Mouse (Mus musculus) gastrocnemius, postnatal 10 days (tissue): Measurements from ENCODE around the gene Atg7. TPM values are rescaled to one million over a fixed set of nuclear protein-coding genes. Genes with fewer than 3 reads are reported as not detected.
A peak's percentile ranks its signal among the peaks of the same experiment; 100 is the strongest.

Experiments
- DNase-seq: peaks from one replicate; pipeline ENCODE4 v3.0.0; 2021; ENCODE audit warnings: mixed read lengths
- total RNA-seq, 2 experiments: library from RNA; stranded (reverse); gene quantifications; 2 replicates each; pipeline ENCODE4 v1.2.3; 2021

Gene Atg7
- total RNA-seq, 2 experiments from 2014 or later, result 9.1 to 10.9 TPM

DNA sequence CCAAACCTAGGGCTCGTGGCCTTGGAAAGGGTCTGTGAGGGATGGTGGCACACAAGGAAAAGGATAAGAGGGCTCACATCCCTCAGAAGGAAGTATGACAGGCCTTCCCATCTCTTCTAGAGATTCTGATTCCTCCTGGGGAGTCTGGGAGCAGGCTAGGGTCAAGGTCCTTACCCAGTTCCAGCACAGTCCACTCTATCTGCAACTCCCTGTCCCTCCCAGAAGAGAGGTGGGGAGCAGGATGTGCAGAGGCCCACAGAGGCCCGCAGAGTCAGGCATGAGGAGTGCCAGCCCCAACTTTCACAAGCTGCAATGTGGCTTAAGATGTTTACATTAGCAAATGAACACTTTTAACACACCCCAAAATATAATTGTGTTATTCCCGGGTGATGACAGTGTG lies 212.7 kb downstream of the Atg7 start:
- no peak for DNase-seq

DNA sequence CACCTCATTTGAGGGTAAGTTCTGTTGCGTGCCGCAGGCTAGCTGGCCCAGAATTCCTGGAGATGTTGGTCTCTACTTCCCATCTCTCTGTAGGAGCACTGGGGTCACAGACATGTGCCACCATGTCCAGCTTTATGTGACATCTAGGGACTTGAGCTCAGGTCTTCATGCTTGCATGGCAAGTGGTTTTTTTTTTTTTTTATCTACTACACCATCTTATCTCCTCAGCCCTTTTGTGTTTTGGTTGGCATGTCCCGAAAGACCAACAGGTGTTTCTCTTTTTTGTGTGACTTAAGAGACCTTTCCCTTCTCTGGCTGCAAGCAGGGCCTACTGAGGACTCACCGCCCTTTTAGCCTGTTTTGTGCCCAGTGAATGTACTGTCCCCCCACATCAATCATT lies 213.6 kb downstream of the Atg7 start:
- DNase-seq, result no peak

DNA sequence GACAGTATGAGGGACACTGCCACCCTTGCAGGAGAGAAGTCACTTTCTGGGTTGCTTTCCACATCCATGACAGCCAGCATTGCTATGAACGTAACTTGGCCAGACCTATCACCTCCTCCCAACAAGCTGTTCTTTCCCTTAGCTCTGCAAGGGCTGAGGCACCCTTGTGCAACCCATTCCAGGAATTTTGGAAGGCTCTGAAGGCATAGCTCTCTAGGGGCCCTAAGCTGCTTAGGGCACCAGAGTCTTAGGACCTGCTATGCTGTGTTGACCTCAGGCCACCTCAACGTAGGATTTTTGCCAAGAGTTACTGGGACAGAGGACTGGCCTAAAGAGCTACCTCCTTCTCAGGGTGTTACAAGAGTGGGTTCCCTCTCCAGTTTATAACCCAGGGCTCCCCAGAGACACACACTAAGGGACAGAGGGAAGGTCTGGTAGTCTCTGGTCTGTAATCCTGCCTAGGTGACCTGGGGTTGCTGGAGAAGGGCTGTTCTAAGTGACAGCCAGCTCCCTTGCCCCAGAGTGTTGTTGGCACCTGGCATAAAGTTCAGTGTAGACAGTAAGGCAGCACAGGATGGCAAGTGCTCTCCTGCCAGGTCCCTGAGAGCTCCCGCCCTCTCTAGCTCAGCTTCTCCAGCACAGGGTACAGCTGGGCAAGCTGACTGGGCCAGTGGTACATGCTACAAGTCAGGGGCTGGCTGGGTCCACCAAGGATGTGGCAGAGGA lies 215.3 kb downstream of the Atg7 start:
- DNase-seq, result no peak

DNA sequence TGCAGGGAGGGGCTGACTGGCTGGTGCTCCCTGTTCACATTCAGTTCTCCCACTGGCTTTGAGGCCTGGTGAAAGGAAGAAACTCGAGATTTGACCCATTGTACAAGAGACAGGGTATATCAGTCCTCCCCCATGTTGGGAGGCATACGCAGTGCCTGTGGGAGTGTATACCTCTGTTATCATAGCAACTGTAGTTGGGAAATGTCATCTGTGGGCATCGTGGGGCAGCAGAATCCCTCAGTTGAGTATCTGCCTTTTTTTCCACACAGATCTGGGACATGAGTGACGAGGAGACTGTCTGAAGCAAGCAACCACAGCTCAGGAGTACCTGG lies 215.8 kb downstream of the Atg7 start:
- DNase-seq, result no peak

DNA sequence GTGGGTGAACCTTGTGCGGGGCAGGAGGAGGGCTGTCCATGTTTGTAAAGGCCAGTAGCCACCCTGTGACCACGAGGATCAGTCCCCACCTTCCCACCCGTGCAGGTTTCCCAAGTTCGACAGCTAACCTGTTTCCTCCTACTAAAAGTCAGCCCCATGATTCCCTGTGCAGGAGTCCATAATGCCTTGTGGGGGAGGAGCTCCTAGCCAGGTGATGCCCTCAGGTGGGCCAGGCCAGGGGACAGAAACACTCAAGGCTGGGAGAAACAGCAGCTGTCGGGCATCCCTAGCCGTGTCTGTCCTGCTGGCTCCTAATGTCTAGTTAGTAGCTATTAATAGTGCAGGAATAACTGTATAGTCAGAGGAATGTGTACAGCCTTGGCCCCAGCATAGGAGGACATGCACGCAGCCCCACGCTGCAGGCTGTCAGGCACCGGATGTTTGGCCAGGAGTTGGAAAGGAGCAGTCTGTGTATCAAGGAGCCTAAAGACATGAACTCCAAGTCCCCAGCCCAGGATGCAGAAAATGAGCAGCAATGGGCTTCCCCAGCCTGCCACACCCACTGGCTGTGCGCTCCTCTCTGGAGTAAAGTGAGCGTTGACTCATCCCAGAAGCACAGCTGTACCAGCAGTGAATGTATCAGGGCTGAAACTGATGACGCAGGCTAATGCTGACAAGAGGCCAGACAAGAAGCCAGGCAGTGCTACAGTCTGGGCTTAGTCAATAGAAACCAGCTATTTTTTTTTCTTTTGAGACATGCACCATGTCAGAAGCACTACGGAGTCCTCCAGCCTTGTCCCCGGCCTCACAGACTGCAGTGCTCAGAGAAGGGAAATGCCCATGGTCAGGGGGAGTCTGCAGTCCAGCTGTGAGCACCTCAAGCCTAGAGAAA lies 218.0 kb downstream of the Atg7 start:
- peak; percentile 45 for DNase-seq

DNA sequence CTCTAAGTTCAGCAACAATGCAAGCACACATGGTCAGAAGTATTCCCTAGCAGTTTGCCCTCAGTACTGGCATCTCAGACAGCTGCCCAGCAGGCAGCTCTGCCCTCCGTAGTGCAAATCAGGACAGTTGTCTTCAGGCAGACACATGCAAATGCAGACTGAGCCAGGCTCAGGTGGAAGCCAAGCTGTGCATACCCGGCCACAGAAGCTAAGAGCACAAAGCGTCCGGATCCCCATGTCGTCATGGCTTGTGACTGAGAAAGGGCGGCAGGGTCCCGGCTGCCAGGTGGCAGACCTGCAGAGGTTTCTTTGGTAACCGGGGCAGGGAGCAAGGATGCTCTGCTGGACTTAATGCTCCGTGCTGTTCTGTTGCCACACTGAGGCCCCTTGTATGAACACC lies 218.7 kb downstream of the Atg7 start:
- no peak for DNase-seq

DNA sequence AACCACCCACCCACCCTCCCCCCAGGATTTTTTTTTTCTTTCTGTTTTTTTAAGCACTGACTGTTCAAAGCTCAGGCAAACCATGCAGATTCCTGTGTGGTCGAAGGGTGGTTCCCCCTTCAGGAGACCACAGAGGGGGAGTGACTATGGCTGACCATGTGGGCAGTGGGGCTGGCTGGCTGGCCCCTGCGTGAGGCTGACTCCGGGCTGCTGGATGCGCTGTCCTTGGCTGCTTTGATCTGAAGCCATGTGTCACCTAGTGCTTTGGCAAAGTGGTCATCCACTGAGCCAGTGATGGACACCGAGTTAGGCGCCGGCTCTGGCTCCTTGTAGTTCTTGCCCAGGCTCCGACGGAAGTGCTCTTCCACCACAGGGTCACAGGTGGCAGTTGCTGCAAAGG lies 219.1 kb downstream of the Atg7 start:
- no peak for DNase-seq

DNA sequence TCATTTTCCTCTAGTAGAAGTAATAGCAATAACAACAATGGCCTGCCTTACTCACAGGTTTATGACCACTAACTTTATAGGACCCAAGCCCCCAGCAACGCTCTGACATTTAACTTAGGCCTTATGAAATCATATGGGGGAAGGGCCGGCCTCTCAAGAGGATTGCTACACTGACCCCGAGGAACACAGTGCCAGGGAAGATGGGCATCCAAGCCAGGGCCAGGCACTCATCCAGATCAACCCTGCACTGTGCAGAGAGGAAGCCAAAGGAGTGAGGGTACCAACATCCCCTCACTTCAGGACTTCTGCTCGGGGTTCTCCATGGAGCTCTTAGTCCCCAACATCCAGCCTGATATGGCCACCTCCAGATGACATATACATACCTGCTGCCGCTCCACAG lies 220.6 kb downstream of the Atg7 start:
- no peak for DNase-seq

DNA sequence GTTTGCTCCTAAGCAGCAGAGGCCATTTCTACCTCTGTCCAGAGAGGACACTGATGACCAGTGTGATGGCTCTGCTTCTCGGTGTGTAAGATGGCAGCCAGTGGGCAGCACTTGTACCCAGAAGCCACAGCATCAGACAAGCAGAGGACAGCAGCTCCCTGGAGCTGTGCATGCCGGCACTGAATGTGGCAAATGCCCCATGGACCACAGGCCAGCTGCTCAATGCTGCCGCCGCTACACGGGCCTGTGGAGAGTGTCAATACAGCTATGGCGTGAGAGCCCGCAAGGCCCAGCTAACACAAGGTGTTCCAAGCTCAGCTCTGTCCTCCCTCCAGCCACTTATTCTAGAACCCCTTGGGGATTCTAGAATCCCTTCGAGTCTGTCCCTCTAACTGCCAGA lies 221.5 kb downstream of the Atg7 start:
- no peak for DNase-seq

DNA sequence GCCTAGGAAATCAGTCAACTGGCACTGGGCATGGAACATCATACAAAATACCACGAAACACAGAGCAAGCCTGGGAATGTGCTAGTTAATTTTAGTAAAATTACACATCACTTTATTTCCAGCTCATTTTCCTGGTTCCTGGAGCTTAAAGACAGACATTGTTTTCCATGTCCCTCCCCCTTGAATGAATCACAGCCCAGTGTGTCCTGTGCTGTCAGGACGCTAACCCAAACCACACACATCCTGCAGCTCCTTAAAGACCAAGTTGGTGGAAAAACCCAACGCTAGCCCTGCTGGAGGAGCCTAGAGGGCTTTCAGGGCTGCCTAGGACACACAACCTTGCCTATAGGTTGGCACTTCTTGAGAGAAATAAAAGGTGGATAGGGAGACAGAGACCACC lies 223.2 kb downstream of the Atg7 start:
- DNase-seq, result no peak

DNA sequence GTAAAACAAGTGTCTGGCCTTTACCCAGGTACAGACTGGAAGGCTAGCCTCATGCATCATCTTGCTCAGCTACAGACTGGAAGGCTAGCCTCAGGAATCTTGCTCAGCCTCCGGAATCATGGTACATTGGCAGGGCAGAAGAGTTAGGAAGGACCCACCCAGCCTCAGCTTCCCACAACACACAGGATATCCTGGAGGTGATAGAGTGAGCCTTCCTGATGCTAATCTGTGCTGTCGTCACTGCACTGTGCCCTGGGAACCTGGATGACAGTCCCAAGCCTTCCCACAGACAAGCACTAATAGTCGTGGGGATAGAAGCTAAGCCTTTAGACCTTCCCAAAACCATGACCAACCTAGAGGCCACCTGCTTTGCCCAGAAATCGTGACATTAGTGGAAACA lies 223.7 kb downstream of the Atg7 start:
- no peak for DNase-seq

DNA sequence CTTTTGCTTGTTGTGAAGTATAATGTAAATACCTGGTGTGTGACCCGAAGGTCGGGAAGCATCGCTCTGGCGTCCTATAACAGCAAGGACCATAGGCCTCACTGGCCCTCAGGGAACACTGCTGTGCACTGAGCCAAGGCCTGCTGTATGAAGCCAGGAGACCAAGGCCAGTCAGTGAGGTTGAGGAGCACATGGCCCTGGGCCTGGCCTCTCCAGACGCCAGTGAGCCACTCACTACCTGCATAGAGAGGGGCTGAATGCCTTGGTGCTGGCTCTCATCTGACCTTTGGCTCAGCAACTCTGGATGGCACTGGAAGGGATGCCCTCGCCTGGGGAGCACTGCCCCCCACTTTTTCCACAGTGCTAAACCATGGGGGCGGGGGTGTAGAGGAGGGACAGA lies 225.8 kb downstream of the Atg7 start:
- no peak for DNase-seq

DNA sequence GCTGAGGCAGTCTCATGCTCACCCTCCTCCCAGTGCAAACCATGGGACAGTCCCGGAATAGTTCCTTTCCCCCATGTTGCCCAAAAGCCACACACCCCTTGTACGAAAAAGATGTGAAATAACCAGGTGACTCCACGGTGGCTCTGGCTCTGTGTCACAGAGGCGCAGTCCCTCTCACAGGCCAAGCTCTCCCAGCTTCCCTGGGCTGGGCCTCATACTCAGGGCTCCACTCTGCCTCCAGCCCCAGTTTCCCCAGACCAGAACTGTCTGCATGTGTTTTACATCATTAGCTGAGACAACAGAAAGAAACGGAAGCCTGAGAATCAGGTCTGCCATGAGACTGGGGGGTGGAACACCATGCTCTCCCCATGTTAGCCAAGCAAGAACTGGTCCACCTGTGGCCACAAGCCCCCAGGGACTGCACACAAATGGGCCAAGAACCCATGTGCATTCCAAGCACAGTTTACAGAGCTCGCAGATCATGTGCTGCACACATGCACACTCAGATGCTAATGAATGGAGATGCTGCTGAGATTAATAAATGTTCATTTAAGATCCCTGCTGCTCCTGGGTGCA lies 226.7 kb downstream of the Atg7 start:
- DNase-seq, result no peak

DNA sequence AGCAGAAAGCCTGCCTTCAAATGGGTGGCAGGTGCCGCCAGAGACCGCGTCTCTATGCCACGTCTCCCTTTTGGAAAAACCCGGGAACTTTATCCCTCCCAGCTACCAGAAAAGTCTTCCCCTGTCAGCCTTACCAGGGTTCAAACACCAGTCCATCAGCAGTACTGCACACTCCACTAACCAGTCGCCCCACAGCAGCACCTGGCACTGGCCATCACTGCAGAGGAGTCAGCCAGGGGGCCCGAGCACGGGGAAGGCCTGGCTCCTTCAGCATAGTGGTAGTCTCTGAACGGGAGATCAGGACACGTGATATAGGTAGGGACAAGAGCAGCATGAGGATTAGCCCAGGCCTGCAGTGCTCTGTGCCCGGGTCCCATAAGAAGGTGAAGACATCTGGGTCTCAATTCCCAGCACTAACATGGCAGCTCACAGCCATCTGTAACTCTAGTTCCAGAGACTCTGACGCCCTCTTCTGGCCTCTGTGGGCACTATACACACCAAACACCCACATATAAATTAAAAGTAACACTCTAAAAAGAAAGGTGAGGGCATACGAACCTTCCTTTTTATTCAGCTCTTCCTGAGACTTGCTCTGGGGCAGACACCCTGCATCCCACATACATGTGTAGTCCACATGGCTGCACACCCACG lies 228.2 kb downstream of the Atg7 start:
- no peak for DNase-seq

DNA sequence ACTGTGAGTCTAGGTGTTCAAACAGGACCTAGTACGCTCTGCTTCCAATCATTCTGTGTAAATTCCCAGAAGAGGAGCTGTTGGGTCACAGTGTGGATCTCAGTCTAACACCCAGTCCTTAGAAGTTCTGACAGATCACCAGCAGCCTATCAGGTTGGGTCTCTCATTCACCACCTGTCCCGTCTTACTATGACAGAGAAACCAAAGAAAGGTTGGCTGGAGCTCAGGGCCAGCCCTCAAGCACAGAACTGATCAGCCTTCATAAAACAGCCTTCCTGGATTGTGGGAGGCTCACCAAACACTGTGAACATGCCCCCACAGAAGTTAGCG lies 230.9 kb downstream of the Atg7 start:
- DNase-seq, result no peak

DNA sequence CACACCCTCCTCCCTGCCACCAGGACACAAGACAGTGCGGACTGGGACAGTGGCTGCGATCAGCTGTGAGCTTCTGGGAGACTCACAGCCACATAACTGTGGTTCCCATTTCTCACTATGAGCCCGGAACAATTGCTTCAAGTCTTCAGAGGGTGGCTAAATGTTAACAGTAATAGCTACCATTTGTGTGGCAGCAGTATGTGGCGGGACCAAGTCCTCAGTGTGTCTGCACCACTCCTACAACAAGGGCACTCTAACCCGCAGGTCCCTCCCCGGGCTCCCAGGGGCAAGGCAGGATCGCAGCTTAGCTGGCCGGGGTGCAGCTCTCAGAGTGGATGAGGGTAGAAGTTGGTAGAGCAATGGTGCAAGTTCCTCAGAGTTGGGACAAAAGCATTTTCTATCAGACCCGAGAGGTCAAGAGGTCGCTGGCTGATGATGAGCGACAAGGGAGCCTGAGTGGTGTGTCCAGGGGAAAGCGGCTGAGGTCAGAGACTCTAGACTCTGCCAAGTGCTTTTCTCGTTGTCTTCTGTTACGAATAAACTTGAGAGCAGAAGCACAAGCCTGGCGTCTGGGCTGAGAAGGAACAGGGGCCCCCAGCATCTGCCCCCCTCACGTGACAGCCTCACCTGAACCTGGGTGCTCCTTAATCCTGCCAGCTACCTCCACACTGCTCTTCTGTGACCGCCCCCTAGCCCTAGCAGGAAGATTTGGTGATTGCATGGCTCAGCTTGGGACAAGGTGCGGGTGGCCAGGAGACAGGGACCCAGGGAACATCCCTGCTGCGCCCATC lies 231.4 kb downstream of the Atg7 start:
- peak; percentile 34 for DNase-seq

DNA sequence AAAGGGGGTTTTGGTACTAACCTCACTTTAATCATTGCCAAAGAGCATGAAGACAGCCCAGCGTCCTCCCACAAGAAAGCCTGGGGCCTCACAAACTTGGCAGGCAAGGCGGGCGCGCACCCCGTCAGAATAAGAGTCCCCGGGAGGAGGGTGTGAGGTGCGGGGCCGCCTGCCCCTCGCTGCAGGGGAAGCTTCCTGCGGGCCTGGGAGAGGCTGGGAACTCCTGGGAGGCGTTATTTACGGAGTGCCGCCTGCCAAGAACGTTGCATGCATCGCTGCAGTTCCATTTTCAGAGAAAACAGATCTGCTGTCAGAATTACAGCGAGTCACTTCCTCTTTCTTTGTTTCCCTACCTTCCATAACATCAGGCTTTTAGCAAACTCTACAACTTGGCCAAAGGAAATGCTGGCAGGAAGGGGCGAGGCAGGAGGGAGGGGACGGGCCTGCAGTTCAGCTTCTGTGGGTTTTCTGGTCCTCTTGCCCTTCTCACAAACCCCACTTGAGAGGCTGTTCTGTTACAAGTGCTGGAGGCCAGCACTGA lies 232.2 kb downstream of the Atg7 start:
- peak; percentile 93 for DNase-seq

DNA sequence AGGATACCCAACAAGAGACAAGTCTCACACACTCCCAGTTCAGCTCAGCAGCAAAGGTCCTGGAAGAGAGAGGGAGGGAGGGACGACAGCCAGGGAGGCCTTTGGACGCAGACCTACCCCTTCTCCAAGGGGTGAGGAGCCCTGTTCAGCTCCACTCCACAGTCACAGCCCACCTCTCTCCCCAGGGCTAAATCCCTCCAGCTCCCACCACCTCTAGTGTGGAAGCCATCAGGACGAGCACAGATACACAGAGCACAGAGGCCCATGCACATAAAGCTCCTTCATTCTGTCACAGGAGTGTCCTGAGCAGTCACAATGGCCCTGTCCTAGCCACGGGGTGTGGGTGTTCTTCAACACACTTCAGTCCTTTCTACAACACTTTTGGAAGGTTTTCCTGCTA lies 233.1 kb downstream of the Atg7 start:
- DNase-seq, result no peak

DNA sequence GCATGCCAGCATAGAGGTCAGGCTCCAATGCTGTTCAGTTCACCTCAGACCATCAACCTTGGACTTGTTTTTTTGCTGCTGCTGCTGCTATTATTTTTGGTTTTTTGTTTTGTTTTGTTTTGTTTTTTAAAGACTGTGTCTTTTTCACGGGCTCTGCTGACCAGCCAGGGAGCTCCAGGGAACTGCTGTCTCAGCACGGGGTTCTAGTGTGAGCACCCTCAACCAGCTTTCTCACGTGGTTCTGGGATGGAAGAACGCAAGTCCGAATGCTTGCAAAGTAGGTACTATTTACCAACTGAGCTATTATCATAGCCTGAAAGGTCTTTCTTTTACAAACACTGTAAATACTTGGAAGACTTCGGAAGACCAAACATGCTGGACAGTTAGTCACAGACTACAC lies 233.6 kb downstream of the Atg7 start:
- no peak for DNase-seq

DNA sequence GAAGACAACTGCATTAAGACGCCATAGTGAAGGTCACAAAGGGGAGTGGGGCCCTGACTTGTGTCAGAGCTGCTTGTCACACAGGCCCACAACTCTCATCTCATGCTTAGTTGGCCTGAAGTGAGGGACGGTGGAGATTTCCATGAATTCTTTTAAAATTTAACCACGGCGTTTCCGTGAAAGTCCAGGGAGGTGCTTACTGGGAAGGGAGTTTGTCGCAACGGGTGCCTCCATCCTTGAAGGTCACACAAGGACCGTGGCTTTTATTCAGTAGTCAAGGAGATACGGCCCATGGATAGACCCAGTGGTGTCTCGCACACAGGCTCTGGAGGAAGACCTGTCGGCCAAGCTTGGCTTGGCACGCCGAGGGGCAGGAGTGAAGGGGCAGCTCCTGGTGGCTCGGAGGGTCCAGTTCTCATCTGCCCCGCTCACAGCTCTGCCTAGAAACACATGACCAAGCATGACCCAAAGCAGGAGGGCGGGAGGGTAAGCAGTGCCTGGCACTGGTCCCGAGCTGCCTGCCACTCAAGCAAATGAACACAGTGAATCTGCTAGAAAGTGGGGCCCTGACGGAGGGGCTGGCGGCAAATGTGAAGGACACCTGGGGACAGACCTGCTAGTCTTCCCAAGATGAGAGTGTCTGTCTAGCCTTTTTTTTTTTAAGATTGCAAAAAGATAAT lies 236.1 kb downstream of the Atg7 start:
- no peak for DNase-seq

DNA sequence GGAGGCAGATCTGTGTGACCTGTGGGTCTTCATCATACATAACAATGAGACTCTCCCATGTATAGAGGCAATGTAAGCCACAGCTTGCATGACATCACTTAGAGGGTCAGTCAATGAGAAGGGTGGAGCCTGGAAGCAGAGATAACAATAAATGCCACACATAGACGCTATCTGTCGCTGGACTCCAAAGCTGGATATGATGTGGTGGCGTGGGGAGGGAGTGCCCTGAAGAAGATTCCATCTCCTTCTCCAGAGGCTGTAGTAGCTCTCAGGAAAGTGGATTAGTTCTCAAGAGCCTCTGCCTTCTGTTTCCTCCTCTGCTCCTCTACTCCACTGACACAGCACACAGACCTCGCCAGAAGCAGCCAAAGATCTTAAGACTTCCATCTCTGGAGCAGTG lies 237.9 kb downstream of the Atg7 start:
- no peak for DNase-seq

DNA sequence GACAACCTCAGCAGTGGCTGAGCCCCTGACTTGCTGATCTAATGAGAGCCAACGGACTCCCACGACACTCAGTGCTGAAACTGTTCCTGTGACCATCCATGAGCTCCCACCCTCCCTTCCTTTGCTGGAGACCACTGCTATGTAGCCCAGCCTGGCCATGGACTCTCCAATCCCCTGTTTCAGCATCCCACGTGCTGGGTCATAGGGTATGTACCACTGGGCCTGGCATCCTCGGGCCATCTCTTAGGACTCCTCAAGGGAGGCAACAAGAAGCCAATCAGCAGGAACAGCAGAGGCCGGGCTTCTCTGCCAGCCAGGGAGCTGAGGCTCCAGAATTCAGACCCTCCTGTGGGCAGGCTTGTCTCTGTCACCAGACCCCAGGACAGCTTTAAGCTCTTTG lies 239.3 kb downstream of the Atg7 start:
- DNase-seq, result no peak
